Mouse (Mus musculus) kidney, postnatal 0 days (tissue): ENCODE data around the gene Serpinb1a. TPM values are rescaled to one million over a fixed set of nuclear protein-coding genes. Genes with fewer than 3 reads are reported as not detected.
A peak's percentile ranks its signal among the peaks of the same experiment; 100 is the strongest.

Experiments
- ATAC-seq: fragments of 200-750 bp; cut with Nextera tagmentation; replicated peaks from 2 replicates; pipeline ENCODE4 v1.8.0; 2017; ENCODE audit warnings: low read depth, moderate number of reproducible peaks, moderate TSS enrichment, moderate library complexity; ENCODE audit not compliant: low FRiP score
- DNase-seq: peaks from one replicate; pipeline ENCODE4 v3.0.0-alpha.2; 2016; ENCODE audit warnings: low spot score
- H3K27ac ChIP-seq: fragments of 300-500 bp; sonication (generic); 2 replicates; pipeline ENCODE4 v1.5.1; 2014; ENCODE audit warnings: mild to moderate bottlenecking
- H3K27me3 ChIP-seq: fragments of 300-500 bp; sonication (generic); 2 replicates; pipeline ENCODE4 v1.6.1; 2014; ENCODE audit warnings: low read length, mixed read lengths; ENCODE audit not compliant: insufficient read depth
- H3K36me3 ChIP-seq: fragments of 300-500 bp; sonication (generic); 2 replicates; pipeline ENCODE4 v1.6.1; 2014; ENCODE audit warnings: low read length, mixed read lengths; ENCODE audit not compliant: insufficient read depth
- H3K4me1 ChIP-seq: fragments of 300-500 bp; sonication (generic); replicated peaks from 2 replicates; pipeline ENCODE4 v1.6.1; 2014; ENCODE audit warnings: antibody characterized with exemption, low read length, mixed read lengths; ENCODE audit not compliant: insufficient read depth
- H3K4me2 ChIP-seq: fragments of 300-500 bp; sonication (generic); 2 replicates; pipeline ENCODE4 v1.6.1; 2014; ENCODE audit warnings: mild to moderate bottlenecking, low read length, moderate library complexity, mixed read lengths
- H3K4me3 ChIP-seq: fragments of 300-500 bp; sonication (generic); replicated peaks from 2 replicates; pipeline ENCODE4 v1.5.1; 2014; ENCODE audit warnings: low read depth, low read length
- H3K9ac ChIP-seq: fragments of 300-500 bp; sonication (generic); 2 replicates; pipeline ENCODE4 v1.6.1; 2014; ENCODE audit warnings: low read depth, low read length
- H3K9me3 ChIP-seq: fragments of 300-500 bp; sonication (generic); replicated peaks from 2 replicates; pipeline ENCODE4 v1.6.1; 2016; ENCODE audit warnings: low read length, inconsistent platforms, mixed read lengths
- CTCF ChIP-seq: IDR thresholded peaks from 2 replicates; pipeline ENCODE4 v1.5.1; 2016; ENCODE audit warnings: antibody characterized with exemption, low read depth, mild to moderate bottlenecking, moderate library complexity
- WGBS: fragments of 180-500 bp; shearing (Covaris S2); extraction: QIAGEN DNeasy Blood & Tissue Kit; methylation state at CpG from one replicate; pipeline ENCODE4 v1.1.7; 2014; 5-methylcytosine and 5-hydroxymethylcytosine counted together
- polyA plus RNA-seq: library from polyadenylated mRNA; unstranded; fragments of >200 nt; fragmentation: Nextera tagmentation; extraction: Ambion mirVana; gene quantifications from 2 replicates; pipeline ENCODE4 v1.2.1, GENCODE M21; 2015

The Serpinb1a gene
- polyA plus RNA-seq, 1 experiment from 2014 or later = 18.7 TPM

GRCm38 (mm10) chr13:32832776-32833175, 18.2 kb downstream of the Serpinb1a start:
- Histone ChIP-seq H3K27me3 (no peaks in the 10 kb centered on the region), H3K36me3 (no peaks in the 10 kb centered on the region), H3K4me1 (no peaks in the 10 kb centered on the region), H3K27ac (no peak overlapping the region), H3K9me3 (no peaks in the 10 kb centered on the region), H3K4me3 (no peak overlapping the region), H3K4me2 (no peak overlapping the region), H3K9ac (no peak overlapping the region)
- ATAC-seq = no peak
- no peak for TF ChIP-seq CTCF
- WGBS = 81% methylated on average over 3 of the region's 3 CpGs
- no peak for DNase-seq

GRCm38 (mm10) chr13:32831505-32832273, 19.3 kb downstream of the Serpinb1a start:
- Histone ChIP-seq H3K4me3 (no peak overlapping the region), H3K27me3 (no peaks in the 10 kb centered on the region), H3K9ac (no peak overlapping the region), H3K4me2 (no peak overlapping the region), H3K4me1 (no peaks in the 10 kb centered on the region), H3K27ac (no peak overlapping the region), H3K9me3 (no peaks in the 10 kb centered on the region), H3K36me3 (no peaks in the 10 kb centered on the region)
- 58% methylated on average over 3 of the region's 3 CpGs for WGBS
- ATAC-seq (no peak), DNase-seq (peak; percentile 5)
- no peak for TF ChIP-seq CTCF

GRCm38 (mm10) chr13:32828886-32829285, 22.1 kb downstream of the Serpinb1a start:
- no peaks in the 10 kb centered on the region for H3K9me3 ChIP-seq

GRCm38 (mm10) chr13:32827951-32828350, 23.0 kb downstream of the Serpinb1a start:
- 64% methylated on average over 4 of the region's 4 CpGs for WGBS
- H3K4me2 ChIP-seq = no peak overlapping the region
- H3K4me1 ChIP-seq = no peaks in the 10 kb centered on the region
- DNase-seq = peak; percentile 56
- 0 out of 2 replicates have a peak, but pooled peaks cover 2% of the 10 kb centered on the region for H3K36me3 ChIP-seq
- H3K27me3 ChIP-seq = no peaks in the 10 kb centered on the region
- no peak; the same call in 1 of the 2 replicates for ATAC-seq
- TF ChIP-seq CTCF = peak; percentile 76
- no peak overlapping the region for H3K27ac ChIP-seq
- H3K4me3 ChIP-seq = no peak overlapping the region
- H3K9me3 ChIP-seq = no peaks in the 10 kb centered on the region
- H3K9ac ChIP-seq = no peak overlapping the region

More at GRCm38 (mm10) chr13:32828886-32829285, 22.1 kb downstream of the Serpinb1a start:
- H3K27ac ChIP-seq = no peak overlapping the region
- no peaks in the 10 kb centered on the region for H3K27me3 ChIP-seq
- ATAC-seq (no peak), DNase-seq (no peak)
- H3K9ac ChIP-seq = no peak overlapping the region
- 71% methylated on average over 4 of the region's 4 CpGs for WGBS
- no peaks in the 10 kb centered on the region for H3K4me1 ChIP-seq
- no peak overlapping the region for H3K4me2 ChIP-seq
- H3K4me3 ChIP-seq = no peak overlapping the region
- 0 out of 2 replicates have a peak, but pooled peaks cover 2% of the 10 kb centered on the region for H3K36me3 ChIP-seq
- TF ChIP-seq CTCF = no peak

- WGBS = 83% methylated on average over 3 of the region's 3 CpGs
- Histone ChIP-seq H3K4me3 (no peak overlapping the region), H3K27ac (no peak overlapping the region), H3K4me1 (no peaks in the 10 kb centered on the region), H3K9ac (no peak overlapping the region), H3K36me3 (0 out of 2 replicates have a peak, but pooled peaks cover 2% of the 10 kb centered on the region), H3K9me3 (no peaks in the 10 kb centered on the region), H3K27me3 (no peaks in the 10 kb centered on the region), H3K4me2 (no peak overlapping the region)
- no peak for ATAC-seq
- peak; percentile 49 for TF ChIP-seq CTCF
- DNase-seq = no peak
These were observed 23.7 kb downstream of the Serpinb1a start for GRCm38 (mm10) chr13:32827111-32827822.

GRCm38 (mm10) chr13:32825546-32825945, 25.4 kb downstream of the Serpinb1a start:
- Histone ChIP-seq H3K9me3 (no peaks in the 10 kb centered on the region), H3K4me1 (no peaks in the 10 kb centered on the region), H3K4me3 (no peak overlapping the region), H3K27ac (no peak overlapping the region), H3K4me2 (no peak overlapping the region), H3K27me3 (no peaks in the 10 kb centered on the region), H3K36me3 (peaks cover 15% of the 10 kb centered on the region), H3K9ac (no peak overlapping the region)
- no peak for TF ChIP-seq CTCF
- 90% methylated on average over 8 of the region's 8 CpGs for WGBS
- ATAC-seq (no peak), DNase-seq (no peak)
